Mouse (Mus musculus): Measurements from ENCODE around the gene Klhl9. TPM values are rescaled to one million over a fixed set of nuclear protein-coding genes. Genes with fewer than 3 reads are reported as not detected.

Klhl9 gene
- polyA plus RNA-seq, 1 experiment from 2014 or later = 115 TPM

DNA sequence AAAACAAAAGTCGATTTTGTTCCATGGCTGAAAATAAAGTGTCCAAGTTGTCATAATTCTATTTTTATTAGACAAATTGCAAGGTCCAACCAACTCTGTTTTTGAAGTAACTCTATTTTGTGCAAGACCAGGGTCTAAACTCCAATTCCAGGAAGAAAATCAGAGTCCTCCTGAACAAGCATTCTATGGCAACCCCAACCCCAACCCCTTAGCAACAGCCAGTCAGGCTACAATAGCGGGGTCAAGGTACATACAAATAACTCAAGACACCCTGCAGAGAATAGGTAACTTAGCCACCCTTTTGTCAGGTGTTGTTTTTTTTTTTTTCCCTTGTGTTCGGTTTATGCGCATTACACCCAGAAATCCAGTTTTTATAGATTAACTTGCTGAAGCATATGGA lies 24.5 kb downstream of the Klhl9 start:
- no peak for ATAC-seq
- WGBS = 83% methylated on average over 4 of the region's 4 CpGs
- Histone ChIP-seq H3K4me3 (ENCODE audit: low read depth, low read length) (no peak overlapping the region), H3K27me3 (ENCODE audit: control insufficient read depth, insufficient read depth, low read depth, low read length) (no peaks in the 10 kb centered on the region), H3K9ac (ENCODE audit: low read depth, low read length) (no peak overlapping the region), H3K27ac (ENCODE audit: low read length) (no peak overlapping the region), H3K4me2 (ENCODE audit: low read length) (no peak overlapping the region), H3K36me3 (ENCODE audit: control insufficient read depth, insufficient read depth, low read length) (no peaks in the 10 kb centered on the region), H3K9me3 (replicated peaks; ENCODE audit: control insufficient read depth, low read length, poor library complexity, severe bottlenecking) (no peaks in the 10 kb centered on the region), H3K4me1 (ENCODE audit: control insufficient read depth, insufficient read depth, low read length) (no peaks in the 10 kb centered on the region)

GRCm38 (mm10) chr4:88697108-88697507 lies 25.2 kb downstream of the Klhl9 start:
- Histone ChIP-seq H3K27me3 (ENCODE audit: control insufficient read depth, insufficient read depth, low read depth, low read length) (no peaks in the 10 kb centered on the region), H3K4me3 (ENCODE audit: low read depth, low read length) (no peak overlapping the region), H3K4me2 (ENCODE audit: low read length) (no peak overlapping the region), H3K9ac (ENCODE audit: low read depth, low read length) (no peak overlapping the region), H3K9me3 (replicated peaks; ENCODE audit: control insufficient read depth, low read length, poor library complexity, severe bottlenecking) (no peaks in the 10 kb centered on the region), H3K27ac (ENCODE audit: low read length) (no peak overlapping the region), H3K36me3 (ENCODE audit: control insufficient read depth, insufficient read depth, low read length) (no peaks in the 10 kb centered on the region), H3K4me1 (ENCODE audit: control insufficient read depth, insufficient read depth, low read length) (no peaks in the 10 kb centered on the region)
- WGBS = 57% methylated on average over 6 of the region's 6 CpGs
- no peak for ATAC-seq

DNA sequence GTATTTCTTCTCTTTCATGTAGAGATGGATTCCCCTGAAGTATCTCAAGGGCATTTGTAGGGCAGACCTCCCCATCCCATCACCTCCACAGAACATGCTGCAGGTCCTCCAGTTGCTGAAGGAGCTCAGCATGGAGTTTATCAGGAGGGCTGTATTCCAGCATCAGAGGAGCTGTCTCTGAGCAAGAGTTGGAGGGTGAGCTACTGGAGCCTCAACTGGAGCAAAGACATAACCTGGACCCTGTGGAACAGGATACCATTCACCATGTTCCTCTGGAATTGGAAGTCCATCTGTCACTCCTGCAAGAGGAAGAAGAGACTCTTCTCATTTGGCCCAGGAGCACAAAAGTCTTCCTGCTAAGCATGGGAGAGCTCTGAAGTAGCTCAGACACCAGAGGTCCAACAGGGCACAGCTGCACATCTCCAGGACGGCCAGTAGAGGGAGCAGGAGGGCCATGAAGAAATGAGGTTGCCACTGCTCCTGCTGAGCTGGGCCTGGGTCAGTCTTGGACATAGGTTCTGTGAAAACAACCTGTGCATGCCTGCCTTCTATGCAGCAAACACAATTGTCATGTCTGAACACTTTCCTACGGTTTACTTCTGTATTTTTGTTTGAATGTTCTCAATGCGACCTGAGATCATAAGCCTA lies 25.9 kb downstream of the Klhl9 start:
- no peaks in the 10 kb centered on the region for H3K27me3 ChIP-seq (ENCODE audit: control insufficient read depth, insufficient read depth, low read depth, low read length)
- no peaks in the 10 kb centered on the region for H3K9me3 ChIP-seq (replicated peaks; ENCODE audit: control insufficient read depth, low read length, poor library complexity, severe bottlenecking)
- peak; percentile 76 for ATAC-seq
- no peaks in the 10 kb centered on the region for H3K4me1 ChIP-seq (ENCODE audit: control insufficient read depth, insufficient read depth, low read length)
- WGBS = 23% methylated on average over 3 of the region's 3 CpGs
- no peaks in the 10 kb centered on the region for H3K36me3 ChIP-seq (ENCODE audit: control insufficient read depth, insufficient read depth, low read length)
- H3K4me3 ChIP-seq (ENCODE audit: low read depth, low read length) = no peak overlapping the region
- H3K9ac ChIP-seq (ENCODE audit: low read depth, low read length) = no peak overlapping the region
- H3K4me2 ChIP-seq (ENCODE audit: low read length) = no peak overlapping the region
- H3K27ac ChIP-seq (ENCODE audit: low read length) = no peak overlapping the region

GRCm38 (mm10) chr4:88693392-88693791 lies 28.9 kb downstream of the Klhl9 start:
- H3K9ac ChIP-seq (ENCODE audit: low read depth, low read length) = no peak overlapping the region
- no peak overlapping the region for H3K27ac ChIP-seq (ENCODE audit: low read length)
- no peaks in the 10 kb centered on the region for H3K27me3 ChIP-seq (ENCODE audit: control insufficient read depth, insufficient read depth, low read depth, low read length)
- no peaks in the 10 kb centered on the region for H3K36me3 ChIP-seq (ENCODE audit: control insufficient read depth, insufficient read depth, low read length)
- H3K4me3 ChIP-seq (ENCODE audit: low read depth, low read length) = no peak overlapping the region
- H3K4me2 ChIP-seq (ENCODE audit: low read length) = no peak overlapping the region
- ATAC-seq = no peak
- no peaks in the 10 kb centered on the region for H3K4me1 ChIP-seq (ENCODE audit: control insufficient read depth, insufficient read depth, low read length)
- 88% methylated on average over 2 of the region's 2 CpGs for WGBS
- no peaks in the 10 kb centered on the region for H3K9me3 ChIP-seq (replicated peaks; ENCODE audit: control insufficient read depth, low read length, poor library complexity, severe bottlenecking)

GRCm38 (mm10) chr4:88692537-88692936 lies 29.7 kb downstream of the Klhl9 start:
- 91% methylated on average over 1 of the region's 1 CpGs for WGBS
- no peaks in the 10 kb centered on the region for H3K27me3 ChIP-seq (ENCODE audit: control insufficient read depth, insufficient read depth, low read depth, low read length)
- no peaks in the 10 kb centered on the region for H3K9me3 ChIP-seq (replicated peaks; ENCODE audit: control insufficient read depth, low read length, poor library complexity, severe bottlenecking)

DNA sequence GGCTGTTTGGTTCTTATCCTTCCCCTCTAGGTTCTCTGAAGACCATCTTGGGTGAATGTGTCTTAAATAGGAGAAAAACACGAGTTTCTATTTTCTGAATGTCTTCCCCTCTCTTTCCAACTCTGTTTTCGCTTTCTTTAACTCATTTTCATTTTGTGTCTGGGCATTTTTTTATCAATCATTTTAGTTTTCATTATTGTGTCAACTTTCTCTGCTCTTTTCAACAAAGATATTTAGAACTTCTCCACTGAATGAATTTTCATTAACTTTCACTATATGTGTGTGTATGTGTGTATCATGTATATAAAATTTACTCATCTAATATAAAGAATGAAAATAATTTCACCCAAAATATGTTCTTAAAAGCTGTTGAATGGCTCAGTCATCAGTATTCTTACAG lies 31.0 kb downstream of the Klhl9 start, which contains the start of gene Ifnab:
Gene Ifnab, minus strand, starts transcription at position 101 of the 400 bp plus-strand sequence.
- no peak within 1 kb of the TSS for H3K9ac ChIP-seq (ENCODE audit: low read depth, low read length)
- no peaks in the 10 kb centered on the region for H3K4me1 ChIP-seq (ENCODE audit: control insufficient read depth, insufficient read depth, low read length)
- no peaks in the 10 kb centered on the region for H3K36me3 ChIP-seq (ENCODE audit: control insufficient read depth, insufficient read depth, low read length)
- WGBS = 56% methylated on average over 2 of the region's 2 CpGs
- no peaks in the 10 kb centered on the region for H3K9me3 ChIP-seq (replicated peaks; ENCODE audit: control insufficient read depth, low read length, poor library complexity, severe bottlenecking)
- no peaks in the 10 kb centered on the region for H3K27me3 ChIP-seq (ENCODE audit: control insufficient read depth, insufficient read depth, low read depth, low read length)
- H3K27ac ChIP-seq (ENCODE audit: low read length) = no peak within 1 kb of the TSS
- no peak within 1 kb of the TSS for H3K4me3 ChIP-seq (ENCODE audit: low read depth, low read length)
- no peak for ATAC-seq
- no peak within 1 kb of the TSS for H3K4me2 ChIP-seq (ENCODE audit: low read length)

More at GRCm38 (mm10) chr4:88692537-88692936, 29.7 kb downstream of the Klhl9 start:
- no peaks in the 10 kb centered on the region for H3K36me3 ChIP-seq (ENCODE audit: control insufficient read depth, insufficient read depth, low read length)
- no peak overlapping the region for H3K9ac ChIP-seq (ENCODE audit: low read depth, low read length)
- H3K4me3 ChIP-seq (ENCODE audit: low read depth, low read length) = no peak overlapping the region
- no peaks in the 10 kb centered on the region for H3K4me1 ChIP-seq (ENCODE audit: control insufficient read depth, insufficient read depth, low read length)
- no peak overlapping the region for H3K4me2 ChIP-seq (ENCODE audit: low read length)
- no peak for ATAC-seq
- no peak overlapping the region for H3K27ac ChIP-seq (ENCODE audit: low read length)

GRCm38 (mm10) chr4:88683812-88684211 lies 38.5 kb downstream of the Klhl9 start, which contains the start of gene Ifna2:
Ifna2 (minus strand) TSS chr4:88683912.
- H3K27me3 ChIP-seq (ENCODE audit: control insufficient read depth, insufficient read depth, low read depth, low read length) = no peaks in the 10 kb centered on the region
- no peak within 1 kb of the TSS for H3K9ac ChIP-seq (ENCODE audit: low read depth, low read length)
- H3K9me3 ChIP-seq (replicated peaks; ENCODE audit: control insufficient read depth, low read length, poor library complexity, severe bottlenecking) = no peaks in the 10 kb centered on the region
- no peak within 1 kb of the TSS for H3K4me3 ChIP-seq (ENCODE audit: low read depth, low read length)
- H3K36me3 ChIP-seq (ENCODE audit: control insufficient read depth, insufficient read depth, low read length) = no peaks in the 10 kb centered on the region
- H3K4me1 ChIP-seq (ENCODE audit: control insufficient read depth, insufficient read depth, low read length) = no peaks in the 10 kb centered on the region
- 88% methylated on average over 1 of the region's 1 CpGs for WGBS
- H3K4me2 ChIP-seq (ENCODE audit: low read length) = no peak within 1 kb of the TSS
- no peak within 1 kb of the TSS for H3K27ac ChIP-seq (ENCODE audit: low read length)
- no peak for ATAC-seq

DNA sequence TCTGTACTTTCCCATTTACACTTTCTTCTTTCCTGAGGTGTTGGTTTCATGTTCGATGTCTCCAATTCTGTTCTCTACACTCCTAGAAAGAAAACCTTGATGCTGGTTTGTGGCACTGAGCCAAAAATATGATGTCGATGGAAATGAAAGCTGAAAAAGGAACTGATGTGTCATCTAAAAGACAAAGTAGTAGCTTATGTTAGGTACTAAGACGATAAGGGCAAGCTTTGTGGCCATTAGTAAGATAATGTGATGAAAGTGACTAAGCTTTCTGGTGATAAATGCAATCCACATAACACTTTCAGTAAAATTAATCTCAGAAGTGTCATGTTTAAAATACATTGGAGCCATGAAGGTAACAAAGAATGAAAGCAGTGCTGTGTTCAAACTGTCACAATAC lies 40.9 kb downstream of the Klhl9 start:
- Histone ChIP-seq H3K9ac (ENCODE audit: low read depth, low read length) (no peak overlapping the region), H3K36me3 (ENCODE audit: control insufficient read depth, insufficient read depth, low read length) (no peaks in the 10 kb centered on the region), H3K4me3 (ENCODE audit: low read depth, low read length) (no peak overlapping the region), H3K4me1 (ENCODE audit: control insufficient read depth, insufficient read depth, low read length) (no peaks in the 10 kb centered on the region), H3K27me3 (ENCODE audit: control insufficient read depth, insufficient read depth, low read depth, low read length) (no peaks in the 10 kb centered on the region), H3K27ac (ENCODE audit: low read length) (no peak overlapping the region), H3K4me2 (ENCODE audit: low read length) (no peak overlapping the region), H3K9me3 (replicated peaks; ENCODE audit: control insufficient read depth, low read length, poor library complexity, severe bottlenecking) (no peaks in the 10 kb centered on the region)
- 85% methylated on average over 3 of the region's 3 CpGs for WGBS
- ATAC-seq = no peak

GRCm38 (mm10) chr4:88680362-88680761 lies 41.9 kb downstream of the Klhl9 start:
- Histone ChIP-seq H3K36me3 (ENCODE audit: control insufficient read depth, insufficient read depth, low read length) (no peaks in the 10 kb centered on the region), H3K4me1 (ENCODE audit: control insufficient read depth, insufficient read depth, low read length) (no peaks in the 10 kb centered on the region), H3K9me3 (replicated peaks; ENCODE audit: control insufficient read depth, low read length, poor library complexity, severe bottlenecking) (no peaks in the 10 kb centered on the region), H3K9ac (ENCODE audit: low read depth, low read length) (no peak overlapping the region), H3K4me2 (ENCODE audit: low read length) (no peak overlapping the region), H3K4me3 (ENCODE audit: low read depth, low read length) (no peak overlapping the region), H3K27ac (ENCODE audit: low read length) (no peak overlapping the region), H3K27me3 (ENCODE audit: control insufficient read depth, insufficient read depth, low read depth, low read length) (no peaks in the 10 kb centered on the region)
- ATAC-seq = no peak
- WGBS = 53% methylated on average over 8 of the region's 8 CpGs

All from midbrain, embryonic 16.5 days (tissue).